Mouse (Mus musculus) inflammation-experienced regulatory T-cells (primary cell): ENCODE measurements around the gene Gm21828. TPM values are rescaled to one million over a fixed set of nuclear protein-coding genes. Genes with fewer than 3 reads are reported as not detected.

Source experiments
- polyA plus RNA-seq, 2 experiments: library from polyadenylated mRNA; unstranded; fragments of 100-300 nt; shearing (Covaris generic); gene quantifications; one replicate each; pipeline ENCODE4 v1.2.1; 2017

Gene Gm21828
- not detected for polyA plus RNA-seq

DNA sequence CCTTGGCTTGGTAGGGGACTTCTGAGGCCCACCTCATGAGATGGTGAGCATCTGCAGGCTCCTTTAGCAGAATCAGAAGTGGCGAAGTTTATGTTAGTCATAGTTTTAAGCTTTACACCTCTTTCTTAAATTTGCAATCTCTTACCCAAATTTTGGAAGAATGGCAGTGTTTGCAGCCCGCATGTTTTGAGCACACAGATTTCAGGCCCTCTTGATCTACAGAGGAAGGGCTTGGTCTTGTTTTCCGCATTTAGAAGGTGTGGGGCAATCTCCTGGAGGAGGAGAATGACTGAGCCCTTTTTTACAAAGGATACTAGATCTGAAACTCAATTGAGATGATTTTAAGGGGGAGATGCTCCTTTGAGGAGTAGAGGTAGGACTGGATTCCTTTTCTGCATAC is at the start of gene Gm21828:
Gene Gm21828 (minus strand): TSS at position 101 of the 400 bp plus-strand sequence.

DNA sequence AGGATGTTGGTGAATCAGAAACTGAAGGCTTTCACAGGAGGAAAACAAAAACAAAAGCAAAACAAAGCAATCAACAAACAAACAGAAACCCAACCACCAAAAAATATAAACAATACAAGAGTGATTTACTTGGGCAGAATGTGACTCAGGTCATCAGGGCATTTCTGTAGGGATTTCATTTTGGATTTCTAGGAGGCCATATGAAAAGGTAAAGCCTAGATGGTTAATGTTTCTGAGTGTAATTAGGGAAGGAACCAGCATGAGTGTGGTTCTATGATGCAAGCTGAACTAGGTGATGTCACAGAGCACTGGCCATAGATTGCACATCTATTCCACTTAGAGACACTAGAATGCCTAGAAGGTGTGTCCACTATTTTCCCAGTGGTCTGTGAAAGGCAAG is 28.4 kb upstream of the Gm21828 start, which contains the start of the genes Gm21440 and Gm21454:
Gene Gm21440 (plus strand): TSS at position 301 of the 400 bp plus-strand sequence.
Gene Gm21454 (plus strand): TSS at position 352 of the 400 bp plus-strand sequence.

Other genes starting within 250 kb of the Gm21828 start
- gene Gm20807, start 181.0 kb downstream of the Gm21828 start, polyA plus RNA-seq: not detected
- not detected for gene Gm21891, start 90.4 kb downstream of the Gm21828 start, polyA plus RNA-seq
- not detected for gene Gm21425, start 62.0 kb downstream of the Gm21828 start, polyA plus RNA-seq
- not detected for gene Gm21440, start 28.5 kb upstream of the Gm21828 start, polyA plus RNA-seq
- gene Gm21454, start 28.5 kb upstream of the Gm21828 start, polyA plus RNA-seq: not detected
- gene Gm21725, start 125.1 kb upstream of the Gm21828 start, polyA plus RNA-seq: not detected
- not detected for gene Gm21866, start 241.7 kb upstream of the Gm21828 start, polyA plus RNA-seq